Mouse (Mus musculus) kidney, embryonic 16.5 days (tissue): Measurements from ENCODE around the gene Ptch2. TPM values are rescaled to one million over a fixed set of nuclear protein-coding genes. Genes with fewer than 3 reads are reported as not detected.
A peak's percentile ranks its signal among the peaks of the same experiment; 100 is the strongest.

Experiments
- ATAC-seq: fragments of 200-750 bp; cut with Nextera tagmentation; 2 replicates; pipeline ENCODE4 v1.8.0; 2017; ENCODE audit warnings: moderate TSS enrichment; ENCODE audit not compliant: low FRiP score, low TSS enrichment
- H3K27ac ChIP-seq: fragments of 300-500 bp; sonication (generic); 2 replicates; pipeline ENCODE4 v1.5.1; 2014; ENCODE audit warnings: low read length
- H3K27me3 ChIP-seq: fragments of 300-500 bp; sonication (generic); 2 replicates; pipeline ENCODE4 v1.6.1; 2014; ENCODE audit warnings: low read length, control low read depth, mixed read lengths; ENCODE audit not compliant: insufficient read depth
- H3K36me3 ChIP-seq: fragments of 300-500 bp; sonication (generic); 2 replicates; pipeline ENCODE4 v1.6.1; 2014; ENCODE audit warnings: low read length, control low read depth, mixed read lengths; ENCODE audit not compliant: insufficient read depth
- H3K4me1 ChIP-seq: fragments of 300-500 bp; sonication (generic); 2 replicates; pipeline ENCODE4 v1.6.1; 2014; ENCODE audit warnings: low read length, control low read depth, mixed read lengths; ENCODE audit not compliant: insufficient read depth
- H3K4me2 ChIP-seq: fragments of 300-500 bp; sonication (generic); replicated peaks from 2 replicates; pipeline ENCODE4 v1.6.1; 2014; ENCODE audit warnings: low read depth, low read length
- H3K4me3 ChIP-seq: fragments of 300-500 bp; sonication (generic); 2 replicates; pipeline ENCODE4 v1.5.1; 2014; ENCODE audit warnings: mild to moderate bottlenecking, low read length
- H3K9ac ChIP-seq: fragments of 300-500 bp; sonication (generic); replicated peaks from 2 replicates; pipeline ENCODE4 v1.6.1; 2014; ENCODE audit warnings: low read length
- H3K9me3 ChIP-seq: fragments of 300-500 bp; sonication (generic); 2 replicates; pipeline ENCODE4 v1.6.1; 2016; ENCODE audit warnings: low read length, control low read depth
- WGBS: fragments of 180-500 bp; shearing (Covaris S2); extraction: QIAGEN DNeasy Blood & Tissue Kit; methylation state at CpG from one replicate; pipeline ENCODE4 v1.1.7; 2014; 5-methylcytosine and 5-hydroxymethylcytosine counted together
- polyA plus RNA-seq: library from polyadenylated mRNA; unstranded; fragments of >200 nt; fragmentation: Nextera tagmentation; extraction: Ambion mirVana; gene quantifications from 2 replicates; pipeline ENCODE4 v1.2.1, GENCODE M21; 2015

The Ptch2 gene
- polyA plus RNA-seq, 1 experiment from 2014 or later, result 8.8 TPM

GRCm38 (mm10) chr4:117068035-117068434, 27.8 kb upstream of the Ptch2 start:
- H3K27ac ChIP-seq, result no peak overlapping the region
- 94% methylated on average over 7 of the region's 7 CpGs for WGBS
- no peak overlapping the region for H3K4me2 ChIP-seq
- H3K4me3 ChIP-seq, result no peak overlapping the region
- H3K4me1 ChIP-seq, result no peaks in the 10 kb centered on the region
- no peak overlapping the region for H3K9ac ChIP-seq
- no peaks in the 10 kb centered on the region for H3K9me3 ChIP-seq
- H3K36me3 ChIP-seq, result peaks cover 41% of the 10 kb centered on the region
- ATAC-seq, result no peak
- no peaks in the 10 kb centered on the region for H3K27me3 ChIP-seq

- ATAC-seq, result no peak
- Histone ChIP-seq H3K4me2 (no peak overlapping the region), H3K27ac (no peak overlapping the region), H3K9me3 (no peaks in the 10 kb centered on the region), H3K4me3 (no peak overlapping the region), H3K9ac (no peak overlapping the region), H3K4me1 (no peaks in the 10 kb centered on the region), H3K36me3 (peaks cover 48% of the 10 kb centered on the region), H3K27me3 (no peaks in the 10 kb centered on the region)
- WGBS, result 95% methylated on average over 1 of the region's 1 CpGs
Observed at GRCm38 (mm10) chr4:117069647-117070046, 26.2 kb upstream of the Ptch2 start.

- Histone ChIP-seq H3K4me2 (no peak overlapping the region), H3K4me3 (no peak overlapping the region), H3K27me3 (no peaks in the 10 kb centered on the region), H3K9me3 (no peaks in the 10 kb centered on the region), H3K4me1 (no peaks in the 10 kb centered on the region), H3K36me3 (peaks cover 51% of the 10 kb centered on the region), H3K27ac (no peak overlapping the region), H3K9ac (no peak overlapping the region)
- WGBS, result 74% methylated on average over 4 of the region's 4 CpGs
- ATAC-seq, result no peak
Observed at GRCm38 (mm10) chr4:117070624-117071023, 25.3 kb upstream of the Ptch2 start.

GRCm38 (mm10) chr4:117071183-117071582, 24.7 kb upstream of the Ptch2 start:
- H3K27ac ChIP-seq, result no peak overlapping the region
- H3K4me2 ChIP-seq, result no peak overlapping the region
- no peaks in the 10 kb centered on the region for H3K9me3 ChIP-seq
- no peaks in the 10 kb centered on the region for H3K4me1 ChIP-seq
- WGBS, result 95% methylated on average over 5 of the region's 5 CpGs
- no peaks in the 10 kb centered on the region for H3K27me3 ChIP-seq
- ATAC-seq, result no peak
- no peak overlapping the region for H3K4me3 ChIP-seq
- peaks cover 46% of the 10 kb centered on the region; the same call in 1 of the 2 replicates for H3K36me3 ChIP-seq
- H3K9ac ChIP-seq, result no peak overlapping the region

GRCm38 (mm10) chr4:117087948-117088640, 7.8 kb upstream of the Ptch2 start:
- WGBS, result 61% methylated on average over 7 of the region's 7 CpGs
- ATAC-seq, result no peak

GRCm38 (mm10) chr4:117090586-117090985, 5.3 kb upstream of the Ptch2 start:
- WGBS, result 70% methylated on average over 7 of the region's 7 CpGs
- no peaks in the 10 kb centered on the region for H3K27me3 ChIP-seq
- H3K36me3 ChIP-seq, result peaks cover 5% of the 10 kb centered on the region; the same call in 1 of the 2 replicates
- H3K4me1 ChIP-seq, result peaks cover 10% of the 10 kb centered on the region
- no peaks in the 10 kb centered on the region for H3K9me3 ChIP-seq
- no peak for ATAC-seq
- H3K27ac ChIP-seq, result no peak overlapping the region
- no peak overlapping the region for H3K4me2 ChIP-seq
- H3K9ac ChIP-seq, result no peak overlapping the region
- no peak overlapping the region for H3K4me3 ChIP-seq

More at GRCm38 (mm10) chr4:117087948-117088640, 7.8 kb upstream of the Ptch2 start:
- no peak overlapping the region for H3K9ac ChIP-seq
- H3K27ac ChIP-seq, result no peak overlapping the region
- no peak overlapping the region for H3K4me2 ChIP-seq
- no peaks in the 10 kb centered on the region for H3K9me3 ChIP-seq
- H3K27me3 ChIP-seq, result no peaks in the 10 kb centered on the region
- H3K4me1 ChIP-seq, result peaks cover 7% of the 10 kb centered on the region; the same call in 1 of the 2 replicates
- no peak overlapping the region for H3K4me3 ChIP-seq
- H3K36me3 ChIP-seq, result peaks cover 5% of the 10 kb centered on the region; the same call in 1 of the 2 replicates

GRCm38 (mm10) chr4:117094626-117095361, 1.1 kb upstream of the Ptch2 start:
- ATAC-seq, result no peak
- 57% methylated on average over 3 of the region's 3 CpGs for WGBS
- Histone ChIP-seq H3K27me3 (no peaks in the 10 kb centered on the region), H3K4me3 (no peak overlapping the region), H3K4me2 (no peak overlapping the region), H3K9me3 (no peaks in the 10 kb centered on the region), H3K36me3 (no peaks in the 10 kb centered on the region), H3K27ac (peak overlapping the region; percentile 35; the same call in 1 of the 2 replicates), H3K4me1 (peaks cover 39% of the 10 kb centered on the region), H3K9ac (no peak overlapping the region)

- WGBS, result 4% methylated on average over 5 of the region's 5 CpGs
- H3K4me1 ChIP-seq, result peaks cover 32% of the 10 kb centered on the region
Observed at GRCm38 (mm10) chr4:117096666-117097065, 791 bp downstream of the Ptch2 start.

GRCm38 (mm10) chr4:117097969-117098763, 2.3 kb downstream of the Ptch2 start:
- Histone ChIP-seq H3K4me3 (peak overlapping the region; percentile 9; the same call in 1 of the 2 replicates), H3K4me2 (peak overlapping the region; percentile 88), H3K36me3 (no peaks in the 10 kb centered on the region), H3K27me3 (no peaks in the 10 kb centered on the region), H3K9me3 (no peaks in the 10 kb centered on the region), H3K27ac (peak overlapping the region; percentile 57), H3K9ac (0 out of 2 replicates have a peak overlapping the region, but pooled peaks have one; percentile 2), H3K4me1 (peaks cover 32% of the 10 kb centered on the region)
- peak; percentile 24; the same call in 1 of the 2 replicates for ATAC-seq
- 48% methylated on average over 8 of the region's 8 CpGs for WGBS

More at GRCm38 (mm10) chr4:117096666-117097065, 791 bp downstream of the Ptch2 start:
- peak overlapping the region; percentile 67 for H3K9ac ChIP-seq
- H3K27ac ChIP-seq, result peak overlapping the region; percentile 68
- no peaks in the 10 kb centered on the region for H3K27me3 ChIP-seq
- no peak for ATAC-seq
- H3K4me2 ChIP-seq, result peak overlapping the region; percentile 88
- no peaks in the 10 kb centered on the region for H3K36me3 ChIP-seq
- no peaks in the 10 kb centered on the region for H3K9me3 ChIP-seq
- H3K4me3 ChIP-seq, result peak overlapping the region; percentile 64
